Mouse (Mus musculus): ENCODE results near the gene Pip4p1. TPM values are rescaled to one million over a fixed set of nuclear protein-coding genes. Genes with fewer than 3 reads are reported as not detected.
"Not testable (repeated sequence)": the region's sequence is repeated elsewhere in the genome, so short reads cannot be mapped to it uniquely, and the experiment has no call there.

Gene Pip4p1
- total RNA-seq, 2 experiments from 2014 or later, result 86.4 to 96.1 TPM

DNA sequence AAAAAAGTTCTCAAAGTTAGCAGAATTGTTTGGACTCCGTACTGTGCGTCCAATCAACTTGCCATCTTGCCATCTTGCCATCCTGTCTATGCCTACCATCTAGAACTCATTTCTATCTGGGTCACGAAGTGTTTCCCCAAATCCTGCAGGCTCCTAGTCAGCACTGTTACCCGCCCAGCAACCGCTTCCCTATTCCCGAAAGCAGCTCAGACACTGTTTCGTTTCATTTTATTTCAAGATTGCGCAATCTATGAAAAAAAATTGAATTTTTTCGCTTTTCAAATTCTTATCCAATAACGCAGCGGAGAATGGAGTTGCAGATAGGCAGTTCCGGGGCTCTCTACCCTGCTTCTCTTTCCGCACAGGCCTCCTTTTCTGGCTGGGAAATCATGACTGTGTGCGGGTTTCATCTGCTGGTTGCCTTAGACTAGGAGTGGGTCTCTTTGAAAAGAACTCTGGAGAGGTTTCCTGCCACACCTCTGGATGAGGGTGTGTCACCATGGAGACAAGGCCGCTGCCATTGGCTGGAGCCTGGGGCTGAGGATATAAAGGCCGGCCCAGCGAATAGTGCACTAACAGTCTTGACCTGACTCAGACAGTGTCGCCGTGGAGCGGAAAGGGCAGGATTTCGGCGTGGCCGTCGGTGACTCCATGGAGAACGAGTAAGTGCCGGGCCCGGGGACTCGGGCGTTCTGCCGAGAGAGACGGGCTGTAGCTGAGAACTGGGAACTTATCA is 13.4 kb upstream of the Pip4p1 start, which contains the start of gene Gm49342:
Gene Gm49342 (plus strand): TSS at position 586 of the 736 bp plus-strand sequence.
- peak; percentile 82 to 91 for DNase-seq (ENCODE audit: low spot score in 2 of 2)

GRCm38 (mm10) chr14:50938940-50939339 is 8.3 kb upstream of the Pip4p1 start:
- DNase-seq (ENCODE audit: low spot score in 2 of 2), result no peak

DNA sequence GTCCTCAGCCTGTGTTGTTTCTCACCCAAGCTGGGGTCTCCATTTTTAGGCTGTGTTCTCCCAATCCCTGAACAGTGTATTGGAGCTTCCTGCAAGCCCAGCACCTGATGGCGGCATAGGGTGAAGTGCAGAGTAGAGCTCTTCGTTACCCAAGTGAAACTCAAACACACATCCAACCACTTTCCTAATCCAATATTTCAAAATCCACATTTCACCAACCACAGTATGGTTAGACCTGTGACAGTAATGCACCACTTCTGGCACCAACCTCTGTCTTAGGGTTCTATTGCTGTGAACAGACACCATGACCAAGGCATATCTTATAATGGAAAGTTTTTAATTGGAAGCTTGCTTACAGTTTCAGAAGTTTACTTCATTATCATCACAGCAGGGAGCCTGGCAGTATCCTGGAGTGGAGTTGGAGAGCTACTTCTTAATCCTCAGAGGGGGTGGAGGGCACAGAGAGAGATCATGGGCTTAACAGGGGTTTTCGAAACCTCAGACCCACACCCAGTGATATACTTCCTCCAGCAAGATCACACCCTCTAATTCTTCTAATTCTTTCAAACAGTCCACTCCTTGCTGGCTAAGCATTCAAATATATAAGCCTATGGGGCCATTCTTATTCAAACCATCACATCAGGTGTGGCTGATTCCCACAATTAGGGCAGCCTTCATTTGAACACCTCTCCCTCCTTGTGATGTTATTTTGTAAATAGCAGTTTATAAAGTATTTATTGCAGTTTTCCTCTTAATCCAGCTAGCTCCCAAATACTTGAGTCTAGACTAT is 7.7 kb upstream of the Pip4p1 start:
- DNase-seq (ENCODE audit: low spot score in 2 of 2), result no peak

DNA sequence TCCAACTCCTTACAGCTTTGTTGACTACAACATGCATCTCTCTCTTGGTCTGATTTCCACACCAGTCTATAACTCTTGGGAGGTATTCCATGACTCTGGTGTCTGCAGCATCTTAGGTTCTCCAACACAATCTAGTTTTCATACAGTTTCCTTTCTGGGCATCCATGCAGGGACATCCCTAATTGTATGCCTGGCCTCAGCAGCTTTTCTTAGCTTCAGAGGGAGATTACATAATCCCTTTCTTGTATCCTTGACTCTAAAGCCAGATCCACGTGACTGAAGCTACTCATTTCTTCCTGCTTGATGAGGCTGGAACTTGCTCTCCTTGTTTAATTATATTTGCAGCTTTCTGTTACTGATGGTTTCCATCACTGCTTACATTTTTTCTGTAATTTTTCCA is 6.0 kb upstream of the Pip4p1 start:
- no peak for DNase-seq (ENCODE audit: low spot score in 2 of 2)

- DNase-seq (ENCODE audit: low spot score in 2 of 2), result no peak
These were observed 901 bp upstream of the Pip4p1 start for GRCm38 (mm10) chr14:50931493-50932020.

DNA sequence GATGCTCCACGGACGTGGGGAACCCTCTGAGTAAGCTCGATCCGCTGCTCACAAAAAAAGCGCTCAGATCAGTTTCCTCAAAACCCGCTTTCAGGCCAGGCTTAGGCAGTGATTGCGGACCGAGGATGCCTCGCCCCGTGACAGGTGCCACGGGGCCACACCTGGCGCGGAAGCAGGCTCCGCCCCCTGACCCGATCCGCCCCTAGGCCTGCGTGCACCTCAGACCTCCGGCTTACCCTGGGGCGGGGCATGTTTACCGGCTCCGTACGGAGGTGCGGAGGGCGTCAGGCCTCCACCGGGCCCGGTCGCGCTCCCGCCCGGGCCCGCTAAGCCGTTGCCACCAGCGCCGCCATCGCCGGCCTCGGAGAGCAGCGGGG is 291 bp downstream of the Pip4p1 start:
- peak in 1 of 2 experiments; percentile 30 for DNase-seq (ENCODE audit: low spot score in 2 of 2)

- peak in 1 of 2 experiments; percentile 17 for DNase-seq (ENCODE audit: low spot score in 2 of 2)
These were observed 705 bp downstream of the Pip4p1 start for GRCm38 (mm10) chr14:50929951-50930350.

DNA sequence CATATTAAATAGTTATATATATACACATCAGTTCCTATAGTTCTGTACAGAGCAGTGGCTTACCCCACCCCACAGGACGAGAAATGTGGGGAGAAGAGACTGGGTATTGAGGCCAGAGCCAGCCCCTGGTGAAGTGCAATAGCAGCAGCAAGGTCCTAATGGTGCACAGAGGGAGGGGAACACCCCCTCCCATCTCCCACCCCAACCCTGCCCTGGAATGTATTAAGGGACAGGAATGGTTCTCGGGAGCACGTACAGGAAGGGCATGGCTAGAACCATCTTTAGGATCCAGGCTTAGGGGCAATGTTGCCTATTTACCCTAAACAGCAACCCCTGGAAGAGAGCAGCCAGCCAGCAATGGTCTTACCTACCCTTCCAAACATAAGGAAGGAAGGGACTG is 3.3 kb downstream of the Pip4p1 start:
- DNase-seq (ENCODE audit: low spot score in 2 of 2), result no peak

DNA sequence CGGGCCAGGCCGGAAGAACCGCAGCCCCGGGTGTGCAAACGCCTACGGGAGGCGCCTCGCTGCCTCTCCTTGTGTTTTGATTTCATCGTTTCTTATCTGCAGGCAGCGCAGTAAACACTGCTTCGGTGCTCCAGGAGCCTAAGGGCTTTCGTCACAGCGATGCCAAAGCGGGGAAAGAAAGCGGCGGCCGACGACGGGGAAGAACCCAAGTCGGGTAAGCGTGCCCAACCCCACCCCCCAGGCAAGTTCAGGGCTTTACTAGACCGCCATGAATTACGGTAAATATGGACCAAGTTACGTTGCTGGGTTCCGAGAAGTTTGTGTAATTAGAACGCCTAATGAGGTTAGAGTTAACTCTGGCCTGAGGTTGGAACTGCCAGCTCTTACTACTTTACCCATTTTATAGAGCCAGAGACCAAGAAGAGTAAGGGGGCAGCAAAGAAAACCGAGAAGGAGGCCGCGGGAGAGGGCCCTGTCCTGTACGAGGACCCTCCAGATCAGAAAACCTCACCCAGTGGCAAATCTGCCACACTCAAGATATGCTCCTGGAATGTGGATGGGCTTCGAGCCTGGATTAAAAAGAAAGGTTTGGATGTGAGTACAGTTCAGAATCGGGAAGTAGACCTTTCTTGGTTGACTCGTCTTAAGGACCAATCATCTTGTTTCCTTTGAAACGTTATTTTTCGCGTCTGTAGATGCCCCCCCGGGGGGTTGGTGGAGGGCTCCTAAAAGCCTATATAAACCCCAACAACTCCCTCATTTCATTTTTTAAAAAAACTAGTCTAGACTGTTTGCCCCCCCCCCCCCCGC is 5.3 kb downstream of the Pip4p1 start:
- DNase-seq (ENCODE audit: low spot score in 2 of 2), result no peak

- DNase-seq (ENCODE audit: low spot score in 2 of 2), result peak; percentile 94 to 99
These were observed 6.2 kb downstream of the Pip4p1 start, which contains the start of the genes Osgep and Apex1 for GRCm38 (mm10) chr14:50924281-50925064. Osgep (minus strand) TSS chr14:50924893. Apex1 (plus strand) TSS chr14:50924968.

- not testable (repeated sequence) for DNase-seq (ENCODE audit: low spot score in 2 of 2)
These were observed 7.2 kb downstream of the Pip4p1 start for GRCm38 (mm10) chr14:50923437-50923836.

- no peak for DNase-seq (ENCODE audit: low spot score in 2 of 2)
These were observed 19.3 kb downstream of the Pip4p1 start for GRCm38 (mm10) chr14:50911356-50911755.

DNA sequence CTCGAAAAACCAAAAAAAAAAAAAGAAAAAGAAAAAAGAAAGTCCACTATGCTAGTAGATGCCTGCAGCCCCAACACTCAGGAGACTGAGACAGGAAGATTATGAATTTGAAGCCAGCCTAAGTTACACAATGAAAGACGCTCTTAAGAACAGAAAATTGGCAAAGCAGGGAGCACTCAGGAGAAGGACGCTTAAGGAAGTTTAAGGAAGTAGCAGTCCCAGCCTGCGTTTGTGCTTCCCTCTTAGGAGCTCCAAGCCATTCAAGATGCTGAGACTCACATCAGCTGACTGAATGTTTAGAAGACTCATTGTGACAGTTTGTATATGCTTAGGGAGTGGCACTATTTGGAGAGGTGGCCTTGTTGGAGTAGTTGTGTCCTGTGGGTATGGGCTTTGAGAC is 22.5 kb downstream of the Pip4p1 start:
- no peak for DNase-seq (ENCODE audit: low spot score in 2 of 2)

GRCm38 (mm10) chr14:50905327-50905726 is 25.3 kb downstream of the Pip4p1 start:
- not testable (repeated sequence) for DNase-seq (ENCODE audit: low spot score in 2 of 2)

DNA sequence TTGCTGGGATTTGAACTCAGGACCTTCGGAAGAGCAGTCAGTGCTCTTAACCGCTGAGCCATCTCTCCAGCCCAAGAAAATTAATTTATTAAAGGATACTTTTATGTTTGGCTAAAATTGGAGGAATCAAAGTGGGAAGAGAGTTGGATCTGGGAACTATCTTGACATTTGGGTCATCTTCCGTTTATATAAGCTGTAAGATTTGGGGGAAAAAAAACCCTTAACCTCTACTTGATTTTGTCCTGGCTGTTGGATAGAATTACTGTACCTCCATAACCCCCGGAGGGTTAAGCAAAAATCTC is 25.9 kb downstream of the Pip4p1 start:
- no peak for DNase-seq (ENCODE audit: low spot score in 2 of 2)

DNA sequence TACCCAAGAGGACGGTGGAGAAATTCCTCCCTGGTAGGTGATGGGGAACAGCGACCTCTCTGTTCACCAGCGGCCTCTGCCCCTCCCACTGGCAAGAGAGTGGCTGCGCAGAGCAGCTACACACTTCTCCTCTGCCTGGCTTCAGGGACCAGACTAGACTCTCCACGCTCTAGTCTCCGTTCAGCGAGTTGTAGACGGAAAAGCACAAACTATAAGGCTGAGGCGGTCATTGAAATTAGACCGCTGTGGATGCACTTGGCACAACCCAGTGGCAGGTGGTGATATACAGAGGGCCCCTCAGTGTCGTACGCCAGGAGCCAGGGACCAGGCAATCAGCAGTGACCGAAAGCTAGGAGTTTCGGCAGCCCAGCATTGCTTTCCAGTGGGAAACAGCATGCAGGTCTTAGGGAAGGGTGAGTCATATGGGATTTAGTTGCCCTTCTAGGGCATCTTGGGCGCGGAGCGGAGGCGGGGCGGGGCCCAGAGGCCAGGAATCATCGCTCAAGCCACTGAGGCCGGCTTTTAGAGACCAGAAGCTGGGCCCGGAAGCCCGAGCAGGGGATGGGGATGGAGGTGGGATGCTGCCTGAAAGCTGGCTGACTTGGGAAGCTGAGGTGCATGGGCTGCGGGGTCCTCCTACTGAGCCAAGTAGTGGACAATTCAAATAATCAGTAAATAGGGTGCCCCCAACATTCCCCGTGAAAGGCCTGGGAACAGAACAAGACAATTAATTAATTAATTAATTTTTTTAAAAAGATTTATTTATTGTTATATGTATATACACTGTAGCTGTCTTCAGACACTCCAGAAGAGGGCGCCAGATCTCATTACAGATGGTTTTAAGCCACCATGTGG is 26.5 kb downstream of the Pip4p1 start:
- no peak for DNase-seq (ENCODE audit: low spot score in 2 of 2)

GRCm38 (mm10) chr14:50897992-50898391 is 32.7 kb downstream of the Pip4p1 start:
- not testable (repeated sequence) for DNase-seq (ENCODE audit: low spot score in 2 of 2)

DNA sequence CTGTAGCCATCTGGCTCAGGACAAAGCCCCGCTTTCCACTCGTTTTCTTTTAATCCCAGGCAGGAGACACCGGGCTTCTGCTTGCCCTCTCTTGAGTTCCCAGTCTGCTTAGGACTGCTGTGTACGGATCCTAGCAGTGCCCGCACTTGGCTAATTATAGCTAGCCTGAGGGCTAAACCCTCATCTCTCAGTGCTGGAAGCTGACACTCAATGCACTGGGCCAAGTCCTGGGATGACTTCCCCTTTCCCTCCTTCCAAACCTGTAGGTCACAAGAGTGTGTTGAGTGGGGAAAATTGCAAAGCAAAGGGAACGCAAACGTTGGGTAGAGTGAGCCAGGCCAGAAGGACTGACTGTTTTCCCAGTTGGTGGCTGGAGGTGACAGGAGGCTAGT is 33.3 kb downstream of the Pip4p1 start, which contains the start of gene Klhl33:
Gene Klhl33 (minus strand): TSS at position 134 of the 392 bp plus-strand sequence.
- peak in 1 of 2 experiments; percentile 21 for DNase-seq (ENCODE audit: low spot score in 2 of 2)

DNA sequence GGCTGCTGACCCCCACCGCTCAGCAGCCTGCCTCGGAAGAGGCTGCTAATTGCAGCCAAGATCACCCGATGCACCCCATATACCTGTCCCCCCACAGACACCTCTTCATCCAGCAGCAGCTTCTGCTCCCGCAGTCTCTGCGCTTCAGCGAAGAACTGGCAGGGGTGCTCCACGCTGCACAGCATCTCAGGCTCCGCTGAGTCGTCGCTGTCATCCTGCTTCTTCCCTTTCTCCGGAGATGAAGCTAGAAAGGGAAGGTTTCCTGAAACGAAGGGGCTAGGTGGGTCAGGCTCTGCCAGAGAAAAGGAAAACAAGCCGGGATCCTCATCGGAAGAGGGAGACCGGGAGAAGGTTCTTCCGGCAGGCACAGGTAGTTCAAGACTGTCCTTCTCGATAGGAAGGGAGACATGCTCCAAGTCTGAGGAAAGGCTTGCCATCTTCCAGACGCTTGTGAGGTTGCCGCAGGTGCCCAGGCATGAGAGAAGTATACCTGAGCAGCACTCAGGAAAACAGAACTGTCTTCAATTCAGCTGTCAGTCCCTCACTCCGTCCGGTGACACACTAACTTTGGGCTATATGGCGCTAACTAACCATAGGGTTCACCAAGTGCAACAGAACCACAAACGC is 33.8 kb downstream of the Pip4p1 start:
- peak; percentile 15 to 42 for DNase-seq (ENCODE audit: low spot score in 2 of 2)

All from layer of hippocampus, adult 18-20 months (tissue).